Mouse (Mus musculus): ENCODE measurements at regions not wholly inside any gene's neighbourhood (a gene's known extent, or its start where the extent isn't known, plus 50 kb on each side); places are given as distances from the start of the nearest gene placed in this dataset.

DNA sequence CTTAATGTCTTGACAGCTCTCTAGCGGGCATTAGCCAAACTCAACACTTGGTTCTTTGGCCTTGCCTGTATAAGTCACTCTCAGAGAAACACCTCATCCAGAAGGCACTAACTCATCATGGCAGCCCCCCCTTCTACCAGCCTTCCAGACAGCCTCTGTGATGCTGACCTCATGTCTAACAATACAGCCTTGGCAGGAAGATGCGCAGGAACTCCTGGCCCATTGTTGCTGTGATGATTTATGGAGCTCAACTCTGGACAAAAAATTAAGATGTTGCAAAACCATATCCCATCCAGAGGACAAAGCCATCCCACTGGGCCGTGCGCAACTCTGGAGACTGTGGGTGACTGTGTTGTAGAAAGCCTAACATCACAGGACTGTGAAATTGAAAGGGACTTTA, 70.9 kb upstream of the Zfp703 start:
- no peak for DNase-seq

DNA sequence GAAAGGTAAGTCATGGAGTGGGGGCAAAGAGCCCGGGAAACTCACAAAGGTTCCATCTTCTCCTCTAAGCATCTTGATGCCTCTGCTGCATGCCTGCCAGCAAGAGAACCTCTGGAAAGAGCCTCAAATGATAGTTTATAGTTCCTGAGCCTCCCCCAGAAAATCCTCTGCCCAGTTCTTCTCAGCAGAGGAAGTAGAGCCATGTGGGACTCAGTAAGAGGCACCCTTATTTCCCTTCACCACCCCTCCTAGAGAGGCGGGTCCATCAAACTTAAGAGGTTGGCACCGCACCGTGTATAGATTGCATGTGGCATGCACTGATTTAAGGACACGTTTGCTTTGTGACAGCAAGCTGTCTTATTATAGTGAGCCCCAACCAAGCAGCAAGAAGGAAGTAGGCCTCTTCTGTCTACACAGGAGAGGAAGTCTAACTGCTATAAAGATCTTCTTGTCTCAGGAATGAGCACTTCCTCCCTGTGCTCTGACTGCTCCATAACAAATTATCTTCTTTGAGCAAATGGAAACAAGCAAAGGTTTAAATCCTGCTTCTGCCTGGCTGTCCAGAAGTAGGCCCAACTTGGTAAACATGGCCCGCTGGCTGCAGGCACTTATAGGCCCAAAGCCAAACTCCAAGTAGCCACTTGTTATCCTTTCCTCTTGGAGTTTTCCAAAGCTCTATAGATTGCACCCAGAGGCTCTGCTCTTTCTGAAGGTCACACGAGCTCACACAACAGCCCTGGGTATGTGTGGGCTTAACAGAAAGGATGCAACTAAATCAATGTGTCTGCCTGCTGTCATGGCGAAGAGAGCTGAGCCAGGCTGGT, 69.6 kb upstream of the Zfp703 start:
- no peak for DNase-seq

DNA sequence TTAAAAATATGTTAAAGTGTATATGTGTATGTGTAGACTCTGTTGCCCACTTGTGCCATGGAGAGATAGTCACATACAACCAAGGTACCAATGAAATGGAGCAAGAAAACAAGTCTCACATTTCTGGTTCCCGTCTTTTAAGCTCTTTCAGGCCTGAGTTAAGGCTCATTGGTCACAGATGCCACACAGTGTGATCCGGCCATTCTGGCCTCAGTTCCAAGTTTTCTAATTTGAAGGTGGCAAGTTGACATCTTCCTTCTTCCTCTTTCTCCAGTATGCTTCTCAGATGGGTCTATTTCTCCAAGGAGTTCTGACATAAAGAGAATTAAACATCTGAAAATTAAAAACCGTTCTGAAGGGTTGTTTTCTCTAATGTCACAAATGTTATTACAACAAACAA, 66.9 kb upstream of the Zfp703 start:
- no peak for DNase-seq

DNA sequence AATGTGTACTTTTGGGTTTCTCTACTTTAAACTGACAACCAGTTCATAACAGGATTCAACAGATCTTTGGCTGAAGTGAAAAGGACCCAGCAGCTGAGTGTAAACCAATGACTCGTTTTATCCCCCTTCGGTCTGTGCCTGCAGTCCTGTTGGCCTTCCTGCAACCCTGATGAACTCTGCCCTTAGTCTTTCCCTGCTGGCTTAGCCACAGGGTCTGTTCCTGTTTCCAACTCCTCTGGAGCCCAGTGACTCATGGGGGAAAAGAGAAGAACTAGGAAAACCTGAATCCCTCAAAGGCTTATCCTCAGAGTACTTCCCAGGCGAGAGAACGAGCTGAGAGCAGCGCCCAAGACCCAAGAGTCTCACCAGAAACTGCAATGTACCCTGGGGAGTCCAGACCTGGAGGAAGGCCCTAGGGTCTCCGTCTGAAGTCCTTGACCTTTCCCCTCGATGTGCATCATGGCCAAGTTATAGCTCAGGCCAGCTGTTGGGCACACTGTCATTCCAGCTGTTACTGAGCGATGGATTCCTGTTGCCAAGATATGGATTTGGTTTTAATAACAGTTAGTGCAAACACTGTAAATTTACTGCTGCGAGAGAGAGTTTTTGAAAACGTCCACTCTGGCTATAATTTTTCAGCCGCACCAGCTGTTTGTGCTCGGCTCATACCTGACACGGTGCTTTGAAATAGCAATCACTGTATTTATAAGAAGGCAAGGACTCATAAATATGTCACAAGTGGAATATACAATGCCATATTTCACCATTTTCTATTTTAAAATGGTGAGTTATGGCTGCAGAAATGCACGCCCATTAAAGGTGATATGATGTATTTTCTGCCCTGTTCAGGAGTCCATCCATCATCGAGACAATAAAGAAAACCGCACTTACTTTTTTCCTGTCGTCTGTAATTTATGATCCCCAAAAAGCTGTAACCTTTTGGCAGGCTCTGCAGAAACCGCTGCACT, 63.3 kb upstream of the Zfp703 start:
- no peak for DNase-seq

DNA sequence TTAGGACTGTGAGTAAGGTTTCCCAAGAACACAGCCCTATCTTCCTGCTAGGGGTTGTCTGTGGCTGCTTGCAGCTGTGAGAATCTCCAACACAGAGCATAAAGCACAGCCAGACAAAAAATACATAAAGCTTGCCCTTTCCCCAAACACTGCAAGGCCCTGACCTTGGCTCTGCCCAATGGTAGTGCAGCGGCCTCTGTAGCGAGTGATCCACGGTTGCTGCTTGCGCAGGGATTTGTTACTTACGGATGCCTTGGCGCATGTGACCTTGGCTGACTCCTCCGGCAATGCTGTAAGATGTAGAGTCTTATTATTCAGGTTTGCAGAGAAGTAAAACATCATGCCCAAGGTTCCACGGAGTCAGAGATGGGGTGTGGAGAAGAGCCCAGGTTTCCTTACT, 61.4 kb upstream of the Zfp703 start:
- DNase-seq: no peak

DNA sequence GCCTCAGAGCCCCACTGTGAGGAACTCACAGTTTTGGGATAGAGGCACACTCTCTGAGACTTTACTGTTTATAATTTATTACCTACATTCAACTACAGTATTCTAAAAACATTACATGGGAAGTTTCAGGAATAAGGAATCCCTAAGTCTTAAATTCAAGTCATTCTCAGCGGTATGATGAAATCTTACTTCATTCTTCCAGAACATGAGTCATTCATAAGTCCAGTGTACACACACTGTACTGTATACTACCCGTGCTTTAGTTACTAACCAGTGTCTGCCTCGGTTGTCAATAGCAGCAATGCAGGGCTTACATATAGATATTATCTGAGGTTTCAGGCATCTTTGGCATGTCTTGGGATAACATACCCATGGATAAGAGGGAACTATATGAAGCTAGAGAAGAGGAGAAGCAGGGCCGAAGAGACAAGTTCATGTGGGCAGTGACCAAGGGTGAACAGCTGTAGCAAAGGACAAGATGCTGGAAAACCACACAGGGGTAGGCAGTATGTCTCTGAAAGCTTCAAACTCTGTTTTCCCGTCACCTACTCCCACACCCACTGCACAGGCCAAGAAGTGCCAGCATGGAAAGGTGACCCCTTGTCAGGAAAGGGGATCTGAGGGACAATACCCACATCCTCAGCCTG, 55.5 kb upstream of the Zfp703 start:
- no peak for DNase-seq

DNA sequence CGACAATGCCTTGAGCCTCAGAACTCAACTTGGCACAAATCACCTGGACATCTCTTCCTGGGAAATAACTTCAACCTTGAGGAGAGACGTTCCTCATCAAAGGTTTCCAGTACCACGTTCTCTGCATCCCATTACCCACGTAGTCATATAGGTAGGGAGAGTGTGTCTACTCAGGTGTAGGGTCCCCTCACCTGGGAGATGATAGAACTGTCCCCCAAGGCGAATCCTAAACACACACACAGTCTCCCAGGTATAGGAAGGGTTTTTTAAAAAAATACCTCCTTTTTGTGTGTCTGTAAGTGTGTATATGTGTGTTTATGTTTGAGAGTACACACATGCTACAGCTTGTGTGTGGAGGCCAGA, 55.0 kb upstream of the Zfp703 start:
- no peak for DNase-seq

- no peak for DNase-seq
Measured at GRCm38 (mm10) chr8:26923166-26923565, 54.0 kb upstream of the Zfp703 start.

All from cerebellum, adult 9-11 months (tissue).